Mouse (Mus musculus): Measurements from ENCODE around the gene Rcn3.

Rcn3 gene

GRCm38 (mm10) chr7:45048923-45049657 is 42.9 kb downstream of the Rcn3 start:
- no peak for DNase-seq (ENCODE audit: low read depth, low spot score)

- no peak for DNase-seq (ENCODE audit: low read depth, low spot score)
Measured at GRCm38 (mm10) chr7:45048001-45048890, 43.8 kb downstream of the Rcn3 start.

GRCm38 (mm10) chr7:45047491-45047890 is 44.5 kb downstream of the Rcn3 start:
- no peak for DNase-seq (ENCODE audit: low read depth, low spot score)

- DNase-seq (ENCODE audit: low read depth, low spot score): no peak
Measured at GRCm38 (mm10) chr7:45046853-45047350, 45.1 kb downstream of the Rcn3 start.

- no peak for DNase-seq (ENCODE audit: low read depth, low spot score)
Measured at GRCm38 (mm10) chr7:45045741-45046140, 46.3 kb downstream of the Rcn3 start.

- no peak for DNase-seq (ENCODE audit: low read depth, low spot score)
Measured at GRCm38 (mm10) chr7:45043307-45043706, 48.7 kb downstream of the Rcn3 start.

GRCm38 (mm10) chr7:45040851-45041250 is 51.2 kb downstream of the Rcn3 start:
- DNase-seq (ENCODE audit: low read depth, low spot score): no peak

- DNase-seq (ENCODE audit: low read depth, low spot score): no peak
Measured at GRCm38 (mm10) chr7:45038411-45038810, 53.6 kb downstream of the Rcn3 start.

GRCm38 (mm10) chr7:45037720-45038361 is 54.2 kb downstream of the Rcn3 start:
- DNase-seq (ENCODE audit: low read depth, low spot score): no peak

GRCm38 (mm10) chr7:45036702-45037101 is 55.3 kb downstream of the Rcn3 start:
- no peak for DNase-seq (ENCODE audit: low read depth, low spot score)

GRCm38 (mm10) chr7:45035631-45036030 is 56.4 kb downstream of the Rcn3 start:
- no peak for DNase-seq (ENCODE audit: low read depth, low spot score)

GRCm38 (mm10) chr7:45033722-45034359 is 58.2 kb downstream of the Rcn3 start:
- no peak for DNase-seq (ENCODE audit: low read depth, low spot score)
